Mouse (Mus musculus) liver, postnatal 0 days (tissue): ENCODE results near the gene Phf20.
"Not testable (repeated sequence)": the region's sequence is repeated elsewhere in the genome, so short reads cannot be mapped to it uniquely, and the experiment has no call there.

Experiments used
- CTCF ChIP-seq: sonication (generic); IDR thresholded peaks from 2 replicates; pipeline ENCODE4 v1.5.1; 2016; ENCODE audit warnings: antibody characterized with exemption, low read depth
- EP300 ChIP-seq: IDR thresholded peaks from 2 replicates; pipeline ENCODE4 v1.6.1; 2016; ENCODE audit warnings: antibody characterized with exemption, low read depth, mild to moderate bottlenecking

DNA sequence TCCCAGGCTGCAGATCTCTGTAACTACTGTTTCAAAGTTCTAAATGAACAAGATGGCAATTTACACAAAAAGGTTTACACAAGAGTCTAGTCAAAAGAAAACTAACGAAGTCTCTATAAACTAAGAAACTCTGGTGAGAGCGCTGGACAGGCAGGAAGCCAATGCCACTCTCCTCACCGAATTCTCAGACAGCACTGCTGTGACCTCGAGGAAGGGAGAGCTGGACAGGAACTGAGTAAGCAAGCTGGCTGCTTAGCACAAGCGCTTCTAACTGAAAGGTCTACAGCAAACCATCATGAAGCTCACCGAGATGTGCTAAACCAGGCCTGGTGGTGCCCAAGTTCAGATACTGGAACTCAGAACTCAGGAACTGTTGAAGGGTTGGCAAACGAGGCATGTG is 7.0 kb upstream of the Phf20 start:
- not testable (repeated sequence) for TF ChIP-seq CTCF, EP300
